Mouse (Mus musculus): ENCODE results near the gene Megf8. TPM values are rescaled to one million over a fixed set of nuclear protein-coding genes. Genes with fewer than 3 reads are reported as not detected.

The Megf8 gene
- polyA plus RNA-seq, 1 experiment from 2014 or later: 16.4 TPM

Other genes starting within 250 kb of the Megf8 start
- gene Grik5, start 244.8 kb upstream of the Megf8 start, polyA plus RNA-seq (2015; fragmentation: Nextera tagmentation; extraction: Ambion mirVana): 6.0 and 6.7 TPM in 2 replicates
- gene Zfp574, start 244.6 kb upstream of the Megf8 start, polyA plus RNA-seq (2015; fragmentation: Nextera tagmentation; extraction: Ambion mirVana): 31.7 and 35.8 TPM in 2 replicates
- gene Pou2f2, start 137.4 kb upstream of the Megf8 start, polyA plus RNA-seq (2015; fragmentation: Nextera tagmentation; extraction: Ambion mirVana): 1.1 and 2.0 TPM in 2 replicates
- gene Dedd2, start 96.5 kb upstream of the Megf8 start, polyA plus RNA-seq (2015; fragmentation: Nextera tagmentation; extraction: Ambion mirVana): 13.2 and 14.7 TPM in 2 replicates
- gene Zfp526, start 95.7 kb upstream of the Megf8 start, polyA plus RNA-seq (2015; fragmentation: Nextera tagmentation; extraction: Ambion mirVana): 3.3 TPM in 2 replicates
- gene Gsk3a, start 79.3 kb upstream of the Megf8 start, polyA plus RNA-seq (2015; fragmentation: Nextera tagmentation; extraction: Ambion mirVana): 11.5 and 13.0 TPM in 2 replicates
- 21.0 and 22.1 TPM in 2 replicates for gene Erf, start 66.4 kb upstream of the Megf8 start, polyA plus RNA-seq (2015; fragmentation: Nextera tagmentation; extraction: Ambion mirVana)
- 46.3 and 50.6 TPM in 2 replicates for gene Cic, start 49.5 kb upstream of the Megf8 start, polyA plus RNA-seq (2015; fragmentation: Nextera tagmentation; extraction: Ambion mirVana)
- gene Pafah1b3, start 19.2 kb upstream of the Megf8 start, polyA plus RNA-seq (2015; fragmentation: Nextera tagmentation; extraction: Ambion mirVana): 213 and 216 TPM in 2 replicates
- gene Prr19, start 15.8 kb upstream of the Megf8 start, polyA plus RNA-seq (2015; fragmentation: Nextera tagmentation; extraction: Ambion mirVana): 0.49 and 0.65 TPM in 2 replicates
- gene Tmem145, start 11.1 kb upstream of the Megf8 start, polyA plus RNA-seq (2015; fragmentation: Nextera tagmentation; extraction: Ambion mirVana): 1.2 and 1.8 TPM in 2 replicates
- gene Cnfn, start 52.6 kb downstream of the Megf8 start, polyA plus RNA-seq (2015; fragmentation: Nextera tagmentation; extraction: Ambion mirVana): 382 and 413 TPM in 2 replicates
- gene Lipe, start 81.5 kb downstream of the Megf8 start, polyA plus RNA-seq (2015; fragmentation: Nextera tagmentation; extraction: Ambion mirVana): 8.3 and 10.2 TPM in 2 replicates
- 1.9 and 4.3 TPM in 2 replicates for gene Cxcl17, start 95.7 kb downstream of the Megf8 start, polyA plus RNA-seq (2015; fragmentation: Nextera tagmentation; extraction: Ambion mirVana)
- 6.7 and 7.1 TPM in 2 replicates for gene Ceacam1, start 160.4 kb downstream of the Megf8 start, polyA plus RNA-seq (2015; fragmentation: Nextera tagmentation; extraction: Ambion mirVana)
- 0.11 TPM in 1 of 2 replicates, not detected in the other for gene Ceacam2, start 222.7 kb downstream of the Megf8 start, polyA plus RNA-seq (2015; fragmentation: Nextera tagmentation; extraction: Ambion mirVana)

All from embryonic facial prominence, embryonic 15.5 days (tissue).